Mouse (Mus musculus): ENCODE measurements around the gene Spesp1.

DNA sequence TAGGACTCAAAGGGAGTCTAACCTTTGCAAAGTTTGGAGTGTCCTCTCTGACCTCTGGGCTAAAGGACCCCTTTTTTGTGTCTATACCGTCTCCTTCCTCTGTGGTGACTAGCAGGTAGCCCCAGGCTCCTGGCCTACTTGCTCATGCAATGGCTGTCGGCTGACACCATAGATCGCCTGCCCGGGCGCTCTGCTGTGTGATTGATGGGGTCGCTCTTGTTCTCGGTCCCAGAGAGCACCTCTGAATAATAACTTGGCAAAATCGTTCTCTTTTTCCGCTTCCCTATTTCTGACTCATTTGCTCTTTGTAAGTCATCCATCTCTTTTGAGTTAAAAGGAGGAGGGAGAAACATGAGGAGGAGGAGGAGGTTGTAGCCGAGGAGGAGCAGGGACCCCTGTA, 42.0 kb downstream of the Spesp1 start:
- TF ChIP-seq GATA1 (IDR thresholded peaks at IDR 0.05; ENCODE audit: borderline replicate concordance, low read length): no peak
- no peak for TF ChIP-seq FLI1 (IDR thresholded peaks at IDR 0.05; ENCODE audit: low read length)

All from megakaryocyte, embryonic 14.5 days (primary cell).